Mouse (Mus musculus) liver, embryonic 14.5 days (tissue): ENCODE measurements around the gene 1700067P10Rik.

Source experiments
- CTCF ChIP-seq: IDR thresholded peaks from 2 replicates; pipeline ENCODE4 v1.5.1; 2016; ENCODE audit warnings: antibody characterized with exemption, low read depth, control low read depth
- EP300 ChIP-seq: IDR thresholded peaks from 2 replicates; pipeline ENCODE4 v1.6.1; 2016; ENCODE audit warnings: antibody characterized with exemption, low read depth

GRCm38 (mm10) chr17:48041351-48042287, 47.5 kb upstream of the 1700067P10Rik start:
- TF ChIP-seq CTCF (no peak), EP300 (no peak)
